Mouse (Mus musculus) heart, postnatal 0 days (tissue): ENCODE data around the gene Hist3h2a.

Experiments
- CTCF ChIP-seq: IDR thresholded peaks from 2 replicates; pipeline ENCODE4 v1.5.1; 2016; ENCODE audit warnings: antibody characterized with exemption, control low read depth, low read depth
- EP300 ChIP-seq: IDR thresholded peaks from 2 replicates; pipeline ENCODE4 v1.6.1; 2016; ENCODE audit warnings: antibody characterized with exemption, low read depth

- TF ChIP-seq CTCF (no peak), EP300 (no peak)
Measured at GRCm38 (mm10) chr11:58991911-58992310, 37.4 kb downstream of the Hist3h2a start.
